In genomic region chr3:36688874-36689273, GRCm38 (mm10) we compare ENCODE assay signal across 8 mouse cellular contexts. TPM values are rescaled to one million over a fixed set of nuclear protein-coding genes. Genes with fewer than 3 reads are reported as not detected.
A peak's percentile ranks its signal among the peaks of the same experiment; 100 is the strongest.
DNase-seq lines count a peak whose midpoint lies in the region; ATAC-seq lines count a peak whose summit lies in the region.

No protein-coding gene starts in this region.

- DNase-seq in adrenal gland, adult 8-10 months = peak; percentile 38
- peak; percentile 60 to 80 for DNase-seq in cerebellum, postnatal 4 days (ENCODE audit: low spot score in 2 of 2)
- peak; percentile 75 for DNase-seq in gastrocnemius, postnatal 14 days
- peak; percentile 18 for DNase-seq in hindlimb bud, embryonic 11.5 days (ENCODE audit: extremely low spot score, low read depth, low spot score)
- DNase-seq in left cerebral cortex, postnatal 10 days (ENCODE audit: extremely low spot score in 1 of 2, low spot score in 2 of 2) = peak; percentile 17 to 85
- DNase-seq in skeletal muscle tissue, adult 2 months (ENCODE audit: low read depth, low spot score) = peak; percentile 14

- intact Hi-C loops in gastrocnemius, postnatal 14 days (cut with DNase I; ENCODE audit: low total_unique reads) = no loop called here
- intact Hi-C loops in left cerebral cortex, postnatal 10 days (cut with DNase I) = loop anchor here (5.0 kb wide), 1 partner anchor 143 kb away; no protein-coding TSS in a partner anchor

- ATAC-seq in megakaryocyte-erythroid progenitor cell, adult 5-6 weeks (replicated peaks; ENCODE audit: low FRiP score, low TSS enrichment, poor library complexity, severe bottlenecking) = peak; percentile 65; the same call in 1 of the 2 replicates
- ATAC-seq in erythroblast, adult 5-6 weeks (replicated peaks; ENCODE audit: low FRiP score, poor library complexity, severe bottlenecking) = no peak

RNA-seq across cellular contexts. Expression of gene Trpc3, which starts 1.1 kb away (rescaled TPM):
- total RNA-seq in adrenal gland, adult 8-10 months (2022) = 1 to 10 TPM; 3.2 to 5.3 (median 3.6) TPM
- 1 to 10 TPM; 4.9 to 6.5 TPM for total RNA-seq in gastrocnemius, postnatal 14 days (2021)
- total RNA-seq in left cerebral cortex, postnatal 10 days (2021) = 10 to 100 TPM; 28.6 to 38.6 TPM
- not detected in 2 replicates for total RNA-seq in megakaryocyte-erythroid progenitor cell, adult 5-6 weeks (2014; fragmentation: Nextera tagmentation)
- not detected in 2 replicates for total RNA-seq in megakaryocyte-erythroid progenitor cell, adult 5-6 weeks (2017)
- not detected in 2 replicates for total RNA-seq in erythroblast, adult 5-6 weeks (2015; ENCODE audit: low replicate concordance)
- not detected in 2 replicates for total RNA-seq in erythroblast, adult 5-6 weeks (2017; ENCODE audit: low replicate concordance)

Comparison
In these comparisons a context has a peak if more than half of its experiments do, and no peak if none do; other contexts are left out.
1. DNase-seq: peak in every context shown above with its lines; median percentile 75 in gastrocnemius, postnatal 14 days; 70 in cerebellum, postnatal 4 days; 51 in left cerebral cortex, postnatal 10 days; 38 in adrenal gland, adult 8-10 months; 18 in hindlimb bud, embryonic 11.5 days; 14 in skeletal muscle tissue, adult 2 months.
2. RNA of gene Trpc3, which starts 1.1 kb away (total RNA-seq): 28.6 to 38.6 TPM in left cerebral cortex, postnatal 10 days, 4.9 to 6.5 TPM in gastrocnemius, postnatal 14 days and 3.2 to 5.3 TPM in adrenal gland, adult 8-10 months; not detected in megakaryocyte-erythroid progenitor cell, adult 5-6 weeks and not detected in erythroblast, adult 5-6 weeks; every median in the first group is over 4 times any median in the second.